Mouse (Mus musculus) olfactory bulb, adult 2 months (tissue): Measurements from ENCODE around the gene Tnfrsf21. TPM values are rescaled to one million over a fixed set of nuclear protein-coding genes. Genes with fewer than 3 reads are reported as not detected.

Source experiments
- H3K27ac ChIP-seq: fragments of 200-500 bp; 2 replicates; pipeline ENCODE4 v1.5.1; 2012; ENCODE audit warnings: low read depth, low read length; ENCODE audit not compliant: insufficient read depth
- H3K4me1 ChIP-seq: fragments of 200-500 bp; 2 replicates; pipeline ENCODE4 v1.6.1; 2012; ENCODE audit warnings: low read length; ENCODE audit not compliant: control insufficient read depth, insufficient read depth
- H3K4me3 ChIP-seq: fragments of 200-500 bp; 2 replicates; pipeline ENCODE4 v1.5.1; 2012; ENCODE audit warnings: mild to moderate bottlenecking, low read depth, low read length, moderate library complexity; ENCODE audit not compliant: insufficient read depth
- CTCF ChIP-seq: fragments of 200-500 bp; IDR thresholded peaks from 2 replicates; pipeline ENCODE4 v1.5.1; 2012; ENCODE audit warnings: low read depth, mild to moderate bottlenecking, low read length, moderate library complexity; ENCODE audit not compliant: insufficient read depth
- POLR2A ChIP-seq: fragments of 200-500 bp; IDR thresholded peaks from 2 replicates; pipeline ENCODE4 v1.6.1; 2012; ENCODE audit warnings: mild to moderate bottlenecking, low read depth, low read length, moderate library complexity; ENCODE audit not compliant: insufficient read depth
- WGBS: fragments of 180-500 bp; shearing (Covaris S2); methylation state at CpG from one replicate; pipeline ENCODE4 v1.1.7; 2018; 5-methylcytosine and 5-hydroxymethylcytosine counted together
- polyA plus RNA-seq: library from polyadenylated mRNA; stranded (reverse); fragments of >200 nt; gene quantifications from 2 replicates; pipeline ENCODE4 v1.2.4, GENCODE M21; 2012; ENCODE audit warnings: low replicate concordance; ENCODE audit not compliant: missing spikeins, insufficient read depth, insufficient read length

Gene Tnfrsf21
- polyA plus RNA-seq, 1 experiment = not detected

DNA sequence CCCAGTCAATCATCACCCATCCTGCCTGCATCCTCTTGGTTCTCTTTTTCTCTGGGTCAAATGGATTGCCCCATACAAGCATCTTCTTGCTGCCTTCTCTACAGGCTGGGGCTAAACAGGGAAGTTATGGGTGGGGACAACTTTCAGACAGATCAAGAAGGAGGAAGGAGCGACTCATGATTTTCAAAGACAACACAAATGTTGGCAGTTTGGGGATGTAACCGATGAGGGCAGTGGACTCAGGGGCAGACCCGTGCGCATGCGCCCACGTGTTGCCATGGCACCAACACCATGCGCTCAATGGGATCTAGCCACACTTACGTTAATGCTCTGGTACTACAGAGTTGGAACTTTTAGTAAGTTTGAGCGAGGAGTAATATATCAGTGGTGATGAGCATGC is 121.5 kb downstream of the Tnfrsf21 start:
- H3K4me1 ChIP-seq = peaks cover 5% of the 10 kb centered on the region; the same call in 1 of the 2 replicates
- no peak overlapping the region for H3K27ac ChIP-seq
- WGBS = 96% methylated on average over 9 of the region's 9 CpGs
- TF ChIP-seq CTCF (no peak), POLR2A (no peak)
- H3K4me3 ChIP-seq = no peak overlapping the region

GRCm38 (mm10) chr17:43138356-43138755 is 122.0 kb downstream of the Tnfrsf21 start:
- Histone ChIP-seq H3K27ac (no peak overlapping the region), H3K4me1 (peaks cover 5% of the 10 kb centered on the region; the same call in 1 of the 2 replicates), H3K4me3 (no peak overlapping the region)
- no peak for TF ChIP-seq POLR2A
- TF ChIP-seq CTCF = no peak
- WGBS = 84% methylated on average over 7 of the region's 7 CpGs

Other genes with a start within 250 kb of the Tnfrsf21 start
- gene Cd2ap, start 139.9 kb upstream of the Tnfrsf21 start, polyA plus RNA-seq = not detected in 2 replicates